Mouse (Mus musculus) MEL (cell line): Measurements from ENCODE around the gene Fbxl19. TPM values are rescaled to one million over a fixed set of nuclear protein-coding genes. Genes with fewer than 3 reads are reported as not detected.

ENCODE experiments used
- DNase-seq: peaks from one replicate; pipeline ENCODE4 v3.0.0; 2011; ENCODE audit warnings: low read depth, low spot score
- H3K27ac ChIP-seq: 2 replicates; pipeline ENCODE4 v1.5.1; 2012; ENCODE audit warnings: low read depth, mild to moderate bottlenecking, control low read depth, low read length, moderate library complexity; ENCODE audit not compliant: control insufficient read depth
- H3K27me3 ChIP-seq, 2 experiments: fragments of 150-350 bp in 1 of 2; sonication (generic) in 1 of 2; 2 replicates each; pipeline ENCODE4 v1.6.1; 2012; ENCODE audit warnings: low read length in 2 of 2, mild to moderate bottlenecking in 2 of 2, improper control_type of control experiment in 1 of 2, moderate library complexity in 1 of 2; ENCODE audit not compliant: insufficient read depth in 2 of 2, control insufficient read depth in 1 of 2
- H3K36me3 ChIP-seq, 2 experiments: 2 replicates each; pipeline ENCODE4 v1.6.1; 2012 to 2014; ENCODE audit warnings: low read length in 2 of 2, improper control_type of control experiment in 1 of 2, inconsistent platforms in 1 of 2, mild to moderate bottlenecking in 1 of 2; ENCODE audit not compliant: insufficient read depth in 2 of 2, control insufficient read depth in 1 of 2
- H3K4me1 ChIP-seq, 2 experiments: fragments of 150-350 bp in 1 of 2; sonication (generic) in 1 of 2; 2 replicates each; pipeline ENCODE4 v1.6.1; 2012; ENCODE audit warnings: low read length in 2 of 2, improper control_type of control experiment in 1 of 2, mild to moderate bottlenecking in 1 of 2; ENCODE audit not compliant: insufficient read depth in 2 of 2, control insufficient read depth in 1 of 2
- H3K4me3 ChIP-seq, 2 experiments: fragments of 150-350 bp in 1 of 2; sonication (generic) in 1 of 2; 2 replicates each; pipeline ENCODE4 v1.5.1; 2012; ENCODE audit warnings: low read depth in 2 of 2, low read length in 2 of 2, mild to moderate bottlenecking in 2 of 2, moderate library complexity in 2 of 2, control low read depth in 1 of 2, improper control_type of control experiment in 1 of 2; ENCODE audit not compliant: control insufficient read depth in 1 of 2, insufficient read depth in 1 of 2
- H3K79me2 ChIP-seq: 2 replicates; pipeline ENCODE4 v1.6.1; 2012; ENCODE audit warnings: mild to moderate bottlenecking, low read length, moderate library complexity; ENCODE audit not compliant: control insufficient read depth, poor library complexity, insufficient read depth
- H3K9ac ChIP-seq: 2 replicates; pipeline ENCODE4 v1.6.1; 2012; ENCODE audit warnings: low read depth, mild to moderate bottlenecking, control low read depth, low read length, moderate library complexity; ENCODE audit not compliant: control insufficient read depth, poor library complexity, severe bottlenecking
- H3K9me3 ChIP-seq: fragments of 150-350 bp; sonication (generic); replicated peaks from 2 replicates; pipeline ENCODE4 v1.6.1; 2012; ENCODE audit warnings: mild to moderate bottlenecking, low read length, improper control_type of control experiment, moderate library complexity; ENCODE audit not compliant: insufficient read depth
- BHLHE40 ChIP-seq: IDR thresholded peaks from 2 replicates; pipeline ENCODE4 v1.6.1; 2012; ENCODE audit warnings: low read depth, mild to moderate bottlenecking, inconsistent platforms, low read length, improper control_type of control experiment, borderline replicate concordance
- CHD1 ChIP-seq: IDR thresholded peaks from 2 replicates; pipeline ENCODE4 v1.6.1; 2012; ENCODE audit warnings: low read depth, mild to moderate bottlenecking, inconsistent platforms, low read length, improper control_type of control experiment
- CHD2 ChIP-seq: IDR thresholded peaks from 2 replicates; pipeline ENCODE4 v1.6.1; 2011; ENCODE audit warnings: low read length, improper control_type of control experiment
- CTCF ChIP-seq, 3 experiments: IDR thresholded peaks in 2 of 3; conservative IDR thresholded peaks in 1 of 3; 2 replicates each; pipeline ENCODE4 v1.5.1; 2011 to 2012; ENCODE audit warnings: low read length in 3 of 3, low read depth in 2 of 3, mild to moderate bottlenecking in 2 of 3, improper control_type of control experiment in 1 of 3, inconsistent platforms in 1 of 3, mixed read lengths in 1 of 3, moderate library complexity in 1 of 3; ENCODE audit not compliant: control insufficient read depth in 1 of 3, insufficient read depth in 1 of 3, poor library complexity in 1 of 3, severe bottlenecking in 1 of 3
- E2F4 ChIP-seq: IDR thresholded peaks from 2 replicates; pipeline ENCODE4 v1.6.1; 2011; ENCODE audit warnings: low read depth, low read length, improper control_type of control experiment, borderline replicate concordance
- EP300 ChIP-seq, 2 experiments: IDR thresholded peaks; 2 replicates each; pipeline ENCODE4 v1.6.1; 2011; ENCODE audit warnings: improper control_type of control experiment in 2 of 2, low read length in 2 of 2, low read depth in 1 of 2, mild to moderate bottlenecking in 1 of 2
- ETS1 ChIP-seq: IDR thresholded peaks from 2 replicates; pipeline ENCODE4 v1.6.1; 2012; ENCODE audit warnings: low read depth, mild to moderate bottlenecking, inconsistent platforms, low read length, improper control_type of control experiment, moderate library complexity
- GABPA ChIP-seq: IDR thresholded peaks from 2 replicates; pipeline ENCODE4 v1.6.1; 2012; ENCODE audit warnings: low read depth, mild to moderate bottlenecking, inconsistent platforms, low read length, improper control_type of control experiment, moderate library complexity
- GATA1 ChIP-seq: IDR thresholded peaks from 2 replicates; pipeline ENCODE4 v1.6.1; 2011; ENCODE audit warnings: low read depth, low read length, improper control_type of control experiment
- HCFC1 ChIP-seq: IDR thresholded peaks from 2 replicates; pipeline ENCODE4 v1.6.1; 2012; ENCODE audit warnings: low read depth, mild to moderate bottlenecking, inconsistent platforms, low read length, improper control_type of control experiment, moderate library complexity
- JUND ChIP-seq: IDR thresholded peaks from 2 replicates; pipeline ENCODE4 v1.6.1; 2011; ENCODE audit warnings: low read depth, mild to moderate bottlenecking, improper control_type of control experiment, low read length
- MAX ChIP-seq: IDR thresholded peaks from 2 replicates; pipeline ENCODE4 v1.6.1; 2011; ENCODE audit warnings: low read length, improper control_type of control experiment
- MEF2A ChIP-seq: IDR thresholded peaks from 2 replicates; pipeline ENCODE4 v1.6.1; 2014; ENCODE audit warnings: low read depth, mild to moderate bottlenecking, inconsistent platforms, low read length, improper control_type of control experiment; ENCODE audit not compliant: poor library complexity, insufficient replicate concordance, severe bottlenecking; ENCODE audit errors: extremely low read depth
- MXI1 ChIP-seq: IDR thresholded peaks from 2 replicates; pipeline ENCODE4 v1.6.1; 2011; ENCODE audit warnings: mild to moderate bottlenecking, low read depth, low read length, improper control_type of control experiment
- NELFE ChIP-seq: IDR thresholded peaks from 2 replicates; pipeline ENCODE4 v1.6.1; 2011; ENCODE audit warnings: low read depth, low read length, improper control_type of control experiment
- POLR2A ChIP-seq, 2 experiments: IDR thresholded peaks; 2 replicates each; pipeline ENCODE4 v1.6.1; 2011 to 2012; ENCODE audit warnings: low read length in 2 of 2, mild to moderate bottlenecking in 2 of 2, control low read depth in 1 of 2, improper control_type of control experiment in 1 of 2, low read depth in 1 of 2, moderate library complexity in 1 of 2; ENCODE audit not compliant: control insufficient read depth in 1 of 2, insufficient read depth in 1 of 2, poor library complexity in 1 of 2
- POLR2AphosphoS2 ChIP-seq: IDR thresholded peaks from 2 replicates; pipeline ENCODE4 v1.6.1; 2011; ENCODE audit warnings: low read length, improper control_type of control experiment
- POLR2AphosphoS5 ChIP-seq: IDR thresholded peaks from 2 replicates; pipeline ENCODE4 v1.6.1; 2012; ENCODE audit warnings: low read depth, borderline replicate concordance, mild to moderate bottlenecking, inconsistent platforms, low read length, moderate library complexity, mixed read lengths
- RAD21 ChIP-seq: IDR thresholded peaks from 2 replicates; pipeline ENCODE4 v1.6.1; 2011; ENCODE audit warnings: mild to moderate bottlenecking, low read depth, low read length, improper control_type of control experiment
- SIN3A ChIP-seq: IDR thresholded peaks from 2 replicates; pipeline ENCODE4 v1.6.1; 2012; ENCODE audit warnings: low read length, improper control_type of control experiment, inconsistent platforms
- SMC3 ChIP-seq: IDR thresholded peaks from 2 replicates; pipeline ENCODE4 v1.6.1; 2011; ENCODE audit warnings: low read depth, low read length, improper control_type of control experiment
- TAL1 ChIP-seq: IDR thresholded peaks from 2 replicates; pipeline ENCODE4 v1.6.1; 2012; ENCODE audit warnings: mild to moderate bottlenecking, inconsistent platforms, low read length, moderate library complexity, mixed read lengths
- TBP ChIP-seq: IDR thresholded peaks from 2 replicates; pipeline ENCODE4 v1.8.0; 2011; ENCODE audit warnings: low read depth, low read length, improper control_type of control experiment
- TCF12 ChIP-seq: IDR thresholded peaks from 2 replicates; pipeline ENCODE4 v1.6.1; 2014; ENCODE audit warnings: low read depth, mild to moderate bottlenecking, inconsistent platforms, low read length, improper control_type of control experiment, moderate library complexity
- UBTF ChIP-seq: IDR thresholded peaks from 2 replicates; pipeline ENCODE4 v1.6.1; 2012; ENCODE audit warnings: low read depth, mild to moderate bottlenecking, inconsistent platforms, low read length, improper control_type of control experiment, moderate library complexity, borderline replicate concordance; ENCODE audit not compliant: insufficient read depth
- USF1 ChIP-seq: IDR thresholded peaks from 2 replicates; pipeline ENCODE4 v1.6.1; 2014; ENCODE audit warnings: low read depth, mild to moderate bottlenecking, inconsistent platforms, low read length, improper control_type of control experiment, moderate library complexity
- ZC3H11A ChIP-seq: IDR thresholded peaks from 2 replicates; pipeline ENCODE4 v1.6.1; 2012; ENCODE audit warnings: low read depth, mild to moderate bottlenecking, inconsistent platforms, low read length, improper control_type of control experiment
- ZKSCAN1 ChIP-seq: IDR thresholded peaks from 2 replicates; pipeline ENCODE4 v1.6.1; 2012; ENCODE audit warnings: low read depth, mild to moderate bottlenecking, inconsistent platforms, low read length, improper control_type of control experiment, moderate library complexity
- ZMIZ1 ChIP-seq: IDR thresholded peaks from 2 replicates; pipeline ENCODE4 v1.6.1; 2012; ENCODE audit warnings: low read depth, mild to moderate bottlenecking, inconsistent platforms, low read length, improper control_type of control experiment, moderate library complexity
- ZNF384 ChIP-seq: IDR thresholded peaks from 2 replicates; pipeline ENCODE4 v1.6.1; 2012; ENCODE audit warnings: low read depth, mild to moderate bottlenecking, inconsistent platforms, low read length, improper control_type of control experiment
- polyA plus RNA-seq, 2 experiments: library from polyadenylated mRNA; stranded (reverse) in 1 of 2; unstranded in 1 of 2; fragments of >175 nt in 1 of 2; fragments of >200 nt in 1 of 2; gene quantifications; 2 replicates each; pipeline versions ENCODE4 v1.2.1 to v1.2.4; 2012; ENCODE audit warnings: low replicate concordance in 2 of 2, low read depth in 1 of 2; ENCODE audit not compliant: insufficient read length in 2 of 2, insufficient read depth in 1 of 2, missing spikeins in 1 of 2
- total RNA-seq: library from RNA; depleted of rRNA; stranded (reverse); fragments of 300-350 nt; gene quantifications from 2 replicates; pipeline ENCODE4 v1.2.3, GENCODE M21; 2012

Gene Fbxl19
- total and polyA plus RNA-seq, 3 experiments = 46.7 to 58.3 TPM; not detected in 1

GRCm38 (mm10) chr7:127773664-127774384, 29.5 kb downstream of the Fbxl19 start:
- Histone ChIP-seq H3K4me1 (peaks cover 0 to 25% of the 10 kb centered on the region in 2 experiments; a peak in 3 of 4 replicates), H3K9ac (peak overlapping the region; percentile 25; the same call in 1 of the 2 replicates), H3K36me3 (peaks cover 0 to 26% of the 10 kb centered on the region in 2 experiments; a peak in 2 of 4 replicates), H3K27ac (peak overlapping the region; percentile 22), H3K79me2 (peaks cover 30% of the 10 kb centered on the region), H3K4me3 (no peak overlapping the region), H3K9me3 (no peaks in the 10 kb centered on the region), H3K27me3 (no peaks in the 10 kb centered on the region)
- peak; percentile 90 for DNase-seq
- TF ChIP-seq EP300 (IDR thresholded peaks at IDR 0.05; ENCODE audit: low read depth in 1 of 2, low read length in 2 of 2) = no peak
- TF ChIP-seq MAX = no peak
- no peak for TF ChIP-seq UBTF
- TF ChIP-seq ZMIZ1 = no peak
- TF ChIP-seq ZKSCAN1 = no peak
- no peak for TF ChIP-seq JUND
- TF ChIP-seq CHD2 = no peak
- no peak for TF ChIP-seq SIN3A
- TF ChIP-seq GABPA = no peak
- TF ChIP-seq TCF12 = no peak
- TF ChIP-seq TBP = peak; percentile 29; the same call in 1 of the 2 replicates
- no peak for TF ChIP-seq NELFE
- TF ChIP-seq ETS1 = no peak
- TF ChIP-seq CHD1 = no peak
- TF ChIP-seq CTCF (IDR thresholded peaks at IDR 0.05 in 2 of 3, conservative IDR thresholded peaks at IDR 0.05 in 1 of 3; ENCODE audit: control insufficient read depth in 1 of 3, insufficient read depth in 1 of 3, low read depth in 2 of 3, low read length in 3 of 3, poor library complexity in 1 of 3, severe bottlenecking in 1 of 3) = peak; percentile 88 to 92 (median 88)
- no peak for TF ChIP-seq BHLHE40
- TF ChIP-seq MEF2A = no peak
- peak; percentile 79 for TF ChIP-seq SMC3
- no peak for TF ChIP-seq USF1
- peak; percentile 70; the same call in 1 of the 2 replicates for TF ChIP-seq POLR2AphosphoS5
- TF ChIP-seq TAL1 = no peak
- TF ChIP-seq ZC3H11A = peak; percentile 65
- peak; percentile 72 for TF ChIP-seq RAD21
- peak; percentile 52; the same call in 1 of the 2 replicates for TF ChIP-seq HCFC1
- TF ChIP-seq ZNF384 = no peak
- no peak for TF ChIP-seq POLR2AphosphoS2
- no peak for TF ChIP-seq E2F4
- TF ChIP-seq GATA1 = no peak
- TF ChIP-seq POLR2A (IDR thresholded peaks at IDR 0.05; ENCODE audit: control insufficient read depth in 1 of 2, insufficient read depth in 1 of 2, low read depth in 1 of 2, low read length in 2 of 2, poor library complexity in 1 of 2) = no peak; a peak in 1 of 4 replicates
- TF ChIP-seq MXI1 = no peak; the same call in 1 of the 2 replicates
